Mouse (Mus musculus): Measurements from ENCODE around the gene Mrpl43.

GRCm38 (mm10) chr19:44989567-44990495 lies 16.4 kb downstream of the Mrpl43 start:
- no peak for TF ChIP-seq CTCF (IDR thresholded peaks at IDR 0.05; ENCODE audit: extremely low read depth, insufficient read depth, insufficient read length, insufficient replicate concordance)
- TF ChIP-seq POLR2A (IDR thresholded peaks at IDR 0.05; ENCODE audit: low read depth, low read length), result no peak

All from spleen, adult 2 months (tissue).